Mouse (Mus musculus) gonadal fat pad, adult 2 months (tissue): ENCODE measurements around the gene Stard3. TPM values are rescaled to one million over a fixed set of nuclear protein-coding genes. Genes with fewer than 3 reads are reported as not detected.

Source experiments
- DNase-seq: peaks from one replicate; pipeline ENCODE4 v3.0.0-alpha.2; 2012; ENCODE audit warnings: low read depth
- polyA plus RNA-seq: library from polyadenylated mRNA; depleted of rRNA; stranded (reverse); fragments of >200 nt; gene quantifications from 2 replicates; pipeline ENCODE4 v1.2.3, GENCODE M21; 2012; rRNA removed

Stard3 gene
- polyA plus RNA-seq, 1 experiment, result 80.9 TPM

- DNase-seq, result no peak
These were observed 39.8 kb downstream of the Stard3 start for GRCm38 (mm10) chr11:98397946-98398345.

- DNase-seq, result no peak
These were observed 42.1 kb downstream of the Stard3 start, which contains the start of gene Pgap3 for GRCm38 (mm10) chr11:98400161-98400726. Pgap3 (minus strand) TSS chr11:98400490.

GRCm38 (mm10) chr11:98400816-98401215 is 42.6 kb downstream of the Stard3 start:
- DNase-seq, result no peak

- no peak for DNase-seq
These were observed 48.5 kb downstream of the Stard3 start for GRCm38 (mm10) chr11:98406621-98407020.

- DNase-seq, result no peak
These were observed 50.7 kb downstream of the Stard3 start for GRCm38 (mm10) chr11:98408872-98409271.

- no peak for DNase-seq
These were observed 51.2 kb downstream of the Stard3 start for GRCm38 (mm10) chr11:98409341-98409822.

- no peak for DNase-seq
These were observed 54.2 kb downstream of the Stard3 start, which contains the start of gene Erbb2 for GRCm38 (mm10) chr11:98412273-98412796. Erbb2 (plus strand) TSS chr11:98412470.

- no peak for DNase-seq
These were observed 54.7 kb downstream of the Stard3 start for GRCm38 (mm10) chr11:98412797-98413301.

- no peak for DNase-seq
These were observed 55.6 kb downstream of the Stard3 start for GRCm38 (mm10) chr11:98413731-98414130.

- no peak for DNase-seq
These were observed 56.0 kb downstream of the Stard3 start for GRCm38 (mm10) chr11:98414162-98414561.

- no peak for DNase-seq
These were observed 58.9 kb downstream of the Stard3 start for GRCm38 (mm10) chr11:98417074-98417473.

GRCm38 (mm10) chr11:98418273-98418672 is 60.1 kb downstream of the Stard3 start:
- DNase-seq, result no peak

GRCm38 (mm10) chr11:98418939-98419547 is 60.9 kb downstream of the Stard3 start:
- no peak for DNase-seq

GRCm38 (mm10) chr11:98426592-98426991 is 68.4 kb downstream of the Stard3 start:
- no peak for DNase-seq

- no peak for DNase-seq
These were observed 70.3 kb downstream of the Stard3 start for GRCm38 (mm10) chr11:98428436-98428835.

Other genes starting within 250 kb of the Stard3 start
- gene Fbxl20, start 208.0 kb upstream of the Stard3 start, polyA plus RNA-seq, result 21.6 TPM in 2 replicates
- 11.4 and 11.8 TPM in 2 replicates for gene Med1, start 165.1 kb upstream of the Stard3 start, polyA plus RNA-seq
- gene Cdk12, start 155.3 kb upstream of the Stard3 start, polyA plus RNA-seq, result 14.6 and 16.5 TPM in 2 replicates
- gene Neurod2, start 28.7 kb upstream of the Stard3 start, polyA plus RNA-seq, result not detected in 2 replicates
- 10.1 and 15.0 TPM in 2 replicates for gene Ppp1r1b, start 10.0 kb upstream of the Stard3 start, polyA plus RNA-seq
- 0.85 and 2.9 TPM in 2 replicates for gene Tcap, start 25.4 kb downstream of the Stard3 start, polyA plus RNA-seq
- gene Pnmt, start 28.1 kb downstream of the Stard3 start, polyA plus RNA-seq, result 7.5 and 32.4 TPM in 2 replicates
- 29.5 and 30.4 TPM in 2 replicates for gene Pgap3, start 42.1 kb downstream of the Stard3 start, polyA plus RNA-seq
- gene Erbb2, start 54.1 kb downstream of the Stard3 start, polyA plus RNA-seq, result 33.8 and 35.3 TPM in 2 replicates
- gene Mien1, start 80.6 kb downstream of the Stard3 start, polyA plus RNA-seq, result 217 and 228 TPM in 2 replicates
- 54.7 and 54.8 TPM in 2 replicates for gene Grb7, start 88.0 kb downstream of the Stard3 start, polyA plus RNA-seq
- gene Ikzf3, start 187.7 kb downstream of the Stard3 start, polyA plus RNA-seq, result 0.82 and 0.98 TPM in 2 replicates
- gene Zpbp2, start 192.7 kb downstream of the Stard3 start, polyA plus RNA-seq, result 0.47 and 1.1 TPM in 2 replicates
- gene Ormdl3, start 229.0 kb downstream of the Stard3 start, polyA plus RNA-seq, result 161 and 192 TPM in 2 replicates
- gene Lrrc3c, start 239.9 kb downstream of the Stard3 start, polyA plus RNA-seq, result not detected in 2 replicates